Mouse (Mus musculus): ENCODE measurements around the gene Tmprss7.
A peak's percentile ranks its signal among the peaks of the same experiment; 100 is the strongest.

Tmprss7 gene

GRCm38 (mm10) chr16:45693558-45693957, at the start of gene Tmprss7:
Gene Tmprss7, minus strand, starts transcription at chr16:45693658.
- no peak for DNase-seq (ENCODE audit: extremely low read depth, insufficient read length, low spot score)

- DNase-seq (ENCODE audit: extremely low read depth, insufficient read length, low spot score) = peak; percentile 93
These were observed 49.4 kb upstream of the Tmprss7 start, which contains the start of gene Abhd10 for GRCm38 (mm10) chr16:45742615-45743476. Gene Abhd10, minus strand, starts transcription at chr16:45742955.

GRCm38 (mm10) chr16:45737880-45738279, 44.4 kb upstream of the Tmprss7 start:
- DNase-seq (ENCODE audit: extremely low read depth, insufficient read length, low spot score) = no peak

- DNase-seq (ENCODE audit: extremely low read depth, insufficient read length, low spot score) = no peak
These were observed 43.3 kb upstream of the Tmprss7 start for GRCm38 (mm10) chr16:45736724-45737123.

- no peak for DNase-seq (ENCODE audit: extremely low read depth, insufficient read length, low spot score)
These were observed 35.7 kb upstream of the Tmprss7 start for GRCm38 (mm10) chr16:45729163-45729562.

GRCm38 (mm10) chr16:45724742-45725102, 31.3 kb upstream of the Tmprss7 start:
- DNase-seq (ENCODE audit: extremely low read depth, insufficient read length, low spot score) = no peak

GRCm38 (mm10) chr16:45724061-45724741, 30.7 kb upstream of the Tmprss7 start, which contains the start of gene Tagln3:
Gene Tagln3, minus strand, starts transcription at chr16:45724608.
- no peak for DNase-seq (ENCODE audit: extremely low read depth, insufficient read length, low spot score)

GRCm38 (mm10) chr16:45723172-45723901, 29.9 kb upstream of the Tmprss7 start:
- no peak for DNase-seq (ENCODE audit: extremely low read depth, insufficient read length, low spot score)

GRCm38 (mm10) chr16:45722460-45722951, 29.0 kb upstream of the Tmprss7 start:
- no peak for DNase-seq (ENCODE audit: extremely low read depth, insufficient read length, low spot score)

GRCm38 (mm10) chr16:45720022-45720630, 26.7 kb upstream of the Tmprss7 start:
- DNase-seq (ENCODE audit: extremely low read depth, insufficient read length, low spot score) = no peak

GRCm38 (mm10) chr16:45718296-45718695, 24.8 kb upstream of the Tmprss7 start:
- no peak for DNase-seq (ENCODE audit: extremely low read depth, insufficient read length, low spot score)

- DNase-seq (ENCODE audit: extremely low read depth, insufficient read length, low spot score) = no peak
These were observed 21.2 kb upstream of the Tmprss7 start for GRCm38 (mm10) chr16:45714489-45715150.

- no peak for DNase-seq (ENCODE audit: extremely low read depth, insufficient read length, low spot score)
These were observed 20.4 kb upstream of the Tmprss7 start for GRCm38 (mm10) chr16:45713878-45714277.

- DNase-seq (ENCODE audit: extremely low read depth, insufficient read length, low spot score) = no peak
These were observed 19.8 kb upstream of the Tmprss7 start for GRCm38 (mm10) chr16:45713261-45713660.

- DNase-seq (ENCODE audit: extremely low read depth, insufficient read length, low spot score) = peak; percentile 7
These were observed 17.8 kb upstream of the Tmprss7 start for GRCm38 (mm10) chr16:45711263-45711662.

- DNase-seq (ENCODE audit: extremely low read depth, insufficient read length, low spot score) = no peak
These were observed 5.8 kb upstream of the Tmprss7 start for GRCm38 (mm10) chr16:45699301-45699700.

GRCm38 (mm10) chr16:45697996-45698395, 4.5 kb upstream of the Tmprss7 start:
- no peak for DNase-seq (ENCODE audit: extremely low read depth, insufficient read length, low spot score)

GRCm38 (mm10) chr16:45695445-45696160, 2.1 kb upstream of the Tmprss7 start:
- DNase-seq (ENCODE audit: extremely low read depth, insufficient read length, low spot score) = no peak

- DNase-seq (ENCODE audit: extremely low read depth, insufficient read length, low spot score) = no peak
These were observed 607 bp downstream of the Tmprss7 start for GRCm38 (mm10) chr16:45692851-45693250.

All from 3134 (cell line).